Mouse (Mus musculus) layer of hippocampus, adult 2 months (tissue): ENCODE measurements around the gene Riiad1. TPM values are rescaled to one million over a fixed set of nuclear protein-coding genes. Genes with fewer than 3 reads are reported as not detected.
A peak's percentile ranks its signal among the peaks of the same experiment; 100 is the strongest.

ENCODE experiments used
- DNase-seq, 2 experiments: peaks; one replicate each; pipeline ENCODE4 v3.0.0; 2022; ENCODE audit warnings: low spot score in 2 of 2
- H3K27ac ChIP-seq: fragments of 200-600 bp; 2 replicates; pipeline ENCODE4 v1.8.1; 2022
- H3K4me3 ChIP-seq: fragments of 200-600 bp; 2 replicates; pipeline ENCODE4 v1.8.1; 2022; ENCODE audit warnings: mild to moderate bottlenecking
- CTCF ChIP-seq: fragments of 200-600 bp; conservative IDR thresholded peaks from 2 replicates; pipeline ENCODE4 v1.8.1; 2022; ENCODE audit warnings: antibody characterized with exemption, mild to moderate bottlenecking, moderate library complexity
- long read RNA-seq, 2 experiments: library from polyadenylated mRNA; stranded (forward); transcript quantifications; one replicate each; pipeline ENCODE4 v2.0.0; 2021; ENCODE audit warnings: borderline mapping rate in 2 of 2
- total RNA-seq, 2 experiments: library from RNA; stranded (reverse); gene quantifications; 2 replicates each; pipeline ENCODE4 v1.2.3; 2021

The Riiad1 gene
- 1 to 10 TPM; 5.8 to 7.2 TPM for total RNA-seq
- long read RNA-seq, experiment 1, partial matches to known transcripts, result 7 of 7 reads
- long read RNA-seq, experiment 1, other reads (novel, unspliced or antisense), result 0 of 7 reads
- long read RNA-seq, experiment 2, partial matches to known transcripts, result 8 of 8 reads
- long read RNA-seq, experiment 2, other reads (novel, unspliced or antisense), result 0 of 8 reads

- DNase-seq, result no peak
- TF ChIP-seq CTCF, result no peak
- peak within 1 kb of the TSS; percentile 82 for H3K4me3 ChIP-seq
- peak within 1 kb of the TSS; percentile 95 for H3K27ac ChIP-seq
Measured at GRCm38 (mm10) chr3:94480291-94480884, at the start of gene Riiad1. Gene Riiad1, minus strand, starts transcription at chr3:94480341.

- TF ChIP-seq CTCF, result no peak
- H3K27ac ChIP-seq, result no peak overlapping the region
- DNase-seq, result no peak
- H3K4me3 ChIP-seq, result no peak overlapping the region
Measured at GRCm38 (mm10) chr3:94526731-94527130, 46.6 kb upstream of the Riiad1 start.

- Histone ChIP-seq H3K27ac (no peak overlapping the region), H3K4me3 (no peak overlapping the region)
- no peak for DNase-seq
- TF ChIP-seq CTCF, result peak; percentile 65
Measured at GRCm38 (mm10) chr3:94506664-94507063, 26.5 kb upstream of the Riiad1 start.

DNA sequence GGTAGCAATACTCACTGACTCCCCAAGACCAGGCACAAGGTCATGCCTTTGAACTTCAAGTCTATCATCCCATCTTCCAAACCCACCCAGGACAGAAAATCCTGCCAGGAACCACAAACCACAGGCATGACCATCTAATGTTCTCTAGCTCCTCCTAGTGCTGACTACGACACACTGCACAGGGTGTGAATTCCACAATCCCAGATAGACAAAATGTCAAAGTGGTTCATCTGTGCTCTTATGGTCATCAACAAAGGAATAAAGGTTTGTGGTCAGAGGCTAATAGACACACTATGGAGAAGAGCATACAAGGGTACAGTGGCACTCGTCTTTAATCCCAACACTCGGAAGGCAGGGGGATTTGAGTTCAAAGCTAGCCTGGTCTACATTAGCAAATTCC, 22.1 kb upstream of the Riiad1 start:
- TF ChIP-seq CTCF, result peak; percentile 92
- H3K27ac ChIP-seq, result no peak overlapping the region
- peak in 1 of 2 experiments; percentile 49 for DNase-seq

DNA sequence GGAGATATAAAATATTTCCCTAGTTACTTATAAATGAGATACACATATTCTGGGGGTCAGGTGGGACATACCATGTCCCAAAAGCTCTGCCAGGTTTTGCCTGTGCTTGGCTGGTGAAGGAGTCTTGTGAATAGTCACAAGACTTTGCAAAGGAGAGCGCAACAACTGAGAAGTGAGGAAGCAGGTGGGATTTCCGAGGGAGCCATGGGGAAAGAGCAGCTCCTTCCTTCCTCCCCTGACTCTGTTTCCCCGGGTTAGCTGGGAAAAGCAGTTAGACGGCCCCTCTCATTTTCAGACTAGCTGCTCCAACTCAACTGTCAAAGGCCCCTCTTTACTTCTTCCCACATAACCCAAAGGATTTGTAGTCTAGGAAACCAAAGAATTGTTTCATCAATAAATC, 17.0 kb upstream of the Riiad1 start:
- no peak overlapping the region for H3K27ac ChIP-seq
- TF ChIP-seq CTCF, result no peak
- no peak for DNase-seq

More for the DNA sequence above, 22.1 kb upstream of the Riiad1 start:
- no peak overlapping the region for H3K4me3 ChIP-seq

GRCm38 (mm10) chr3:94487581-94487980, 7.4 kb upstream of the Riiad1 start:
- TF ChIP-seq CTCF, result no peak
- Histone ChIP-seq H3K4me3 (no peak overlapping the region), H3K27ac (peak overlapping the region; percentile 95)
- no peak for DNase-seq

More for the DNA sequence above, 17.0 kb upstream of the Riiad1 start:
- no peak overlapping the region for H3K4me3 ChIP-seq

DNA sequence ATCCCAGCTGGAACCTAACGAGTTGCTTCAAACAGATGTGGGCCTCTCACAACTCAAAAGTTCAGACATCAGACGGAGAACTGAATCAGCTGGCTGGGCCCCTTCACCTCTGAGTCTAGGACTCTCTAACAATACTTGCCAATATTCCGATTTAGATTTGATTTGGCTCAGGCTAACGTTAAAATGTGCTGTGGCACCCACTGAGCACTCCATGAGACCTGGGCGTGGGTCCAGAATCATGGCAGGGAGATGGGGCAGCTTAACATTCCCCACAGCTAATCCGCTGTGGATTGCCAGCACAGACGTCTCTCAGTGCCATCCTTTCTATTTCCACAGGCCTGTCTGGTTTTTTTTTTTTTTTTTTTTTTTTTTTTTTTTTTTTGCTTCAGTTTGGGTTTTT, 5.8 kb upstream of the Riiad1 start:
- Histone ChIP-seq H3K4me3 (no peak overlapping the region; the same call in 1 of the 2 replicates), H3K27ac (peak overlapping the region; percentile 95)
- TF ChIP-seq CTCF, result no peak

DNA sequence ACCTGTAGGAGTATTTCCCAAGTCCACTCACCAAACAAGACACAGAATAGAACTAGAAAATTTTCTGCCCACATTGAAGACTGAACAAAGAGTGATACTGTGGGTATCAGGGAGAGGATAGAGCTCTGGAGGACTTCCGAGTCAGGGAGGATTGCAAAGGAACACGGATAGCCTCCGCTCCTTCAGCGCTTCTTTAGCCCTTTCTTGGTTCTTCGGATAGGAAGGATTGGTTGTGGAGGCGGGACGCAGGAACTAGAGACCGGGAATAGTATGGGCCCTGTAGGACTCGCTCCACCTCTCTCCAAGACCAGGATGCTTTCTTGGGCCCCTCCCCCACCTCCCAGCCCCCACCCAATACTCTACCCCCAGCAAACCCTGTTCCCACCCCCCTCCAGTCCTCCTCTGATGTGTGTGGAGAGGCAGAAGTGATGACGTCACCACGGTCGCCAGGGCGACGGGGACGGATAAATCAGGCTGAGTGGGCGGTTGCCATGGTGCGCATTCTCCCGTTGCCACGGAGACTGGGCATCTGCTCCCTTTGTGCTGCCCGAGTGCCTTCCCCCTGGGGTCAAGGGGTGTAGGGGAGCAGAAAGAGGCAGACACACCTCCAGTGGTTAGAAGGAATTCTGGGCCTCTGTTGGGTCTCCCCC, 3.8 kb upstream of the Riiad1 start:
- Histone ChIP-seq H3K27ac (peak overlapping the region; percentile 95), H3K4me3 (peak overlapping the region; percentile 41)
- TF ChIP-seq CTCF, result no peak
- peak; percentile 97 to 99 for DNase-seq

More for the DNA sequence above, 5.8 kb upstream of the Riiad1 start:
- no peak for DNase-seq

DNA sequence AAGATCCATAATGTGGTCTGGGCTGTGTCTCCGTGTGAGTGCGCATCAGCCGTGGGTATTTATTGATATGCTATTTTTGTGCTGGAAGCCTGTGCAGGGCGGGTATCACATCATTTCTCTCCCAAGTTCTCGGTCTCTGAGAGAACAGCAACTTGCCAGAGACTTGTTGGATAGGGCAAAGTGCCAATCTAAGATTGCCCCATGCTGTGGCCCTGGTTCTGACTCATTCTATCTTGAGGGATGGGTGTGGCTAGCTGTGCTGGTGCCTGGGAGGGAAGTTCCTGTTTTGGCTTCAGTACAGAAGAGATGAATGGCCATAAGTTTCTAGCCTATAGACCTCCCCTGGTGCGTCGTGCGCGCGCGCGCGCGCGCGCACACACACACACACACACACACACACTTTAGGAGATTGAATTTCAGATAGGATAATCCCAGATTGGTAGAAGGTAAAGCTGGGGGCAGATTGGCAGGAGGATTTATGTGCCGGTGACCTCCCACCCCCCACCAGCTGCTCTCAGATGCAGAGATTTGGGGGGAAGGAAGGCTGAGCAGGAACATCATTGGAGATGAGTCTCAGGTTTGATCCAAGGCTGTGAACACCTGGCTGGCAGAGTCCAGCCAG, 2.7 kb upstream of the Riiad1 start:
- TF ChIP-seq CTCF, result no peak
- no peak for DNase-seq
- Histone ChIP-seq H3K4me3 (peak overlapping the region; percentile 26), H3K27ac (peak overlapping the region; percentile 95)

DNA sequence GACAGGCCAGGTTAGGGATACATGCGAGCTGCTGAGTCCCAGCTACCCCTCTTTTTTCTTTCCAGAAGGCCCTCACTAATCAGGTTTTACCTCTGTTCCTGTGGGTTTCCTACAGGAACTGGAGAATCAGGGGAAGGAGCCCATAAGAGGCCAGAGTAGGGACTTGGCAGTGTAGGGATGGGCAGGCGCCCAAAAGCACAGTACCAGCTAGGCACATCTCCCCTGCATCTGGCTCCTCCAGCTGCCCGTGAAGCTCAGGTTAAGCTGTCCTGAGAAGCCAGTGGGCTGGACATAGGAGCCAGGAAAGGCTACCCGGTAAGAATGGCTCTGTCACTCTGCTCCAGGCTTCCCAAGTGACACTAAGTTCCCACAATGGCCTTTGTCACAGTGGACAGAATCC, 1.3 kb upstream of the Riiad1 start:
- H3K4me3 ChIP-seq, result peak overlapping the region; percentile 15; the same call in 1 of the 2 replicates
- peak overlapping the region; percentile 95 for H3K27ac ChIP-seq
- TF ChIP-seq CTCF, result no peak
- DNase-seq, result no peak

DNA sequence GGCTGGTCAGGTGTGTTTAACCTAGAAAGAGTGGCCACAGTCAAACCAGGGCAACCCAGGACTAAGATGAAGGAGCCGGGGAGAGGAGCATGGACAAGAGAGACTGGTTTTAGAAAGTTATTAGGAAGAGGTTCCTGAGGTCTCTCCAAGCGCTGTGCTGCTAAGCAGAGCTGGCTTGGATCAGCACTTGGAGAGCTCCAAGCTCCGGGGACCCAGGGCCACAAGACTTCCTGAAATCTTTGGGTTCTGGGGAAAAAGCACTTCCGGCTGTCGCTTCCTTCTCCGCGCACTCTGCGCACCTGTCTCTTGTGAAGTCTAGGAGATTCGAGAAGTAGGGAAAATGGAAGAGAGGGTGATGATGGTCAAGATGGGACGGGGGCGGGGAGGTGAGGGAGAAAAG, 577 bp downstream of the Riiad1 start:
- DNase-seq, result no peak
- TF ChIP-seq CTCF, result no peak
- H3K4me3 ChIP-seq, result peak overlapping the region; percentile 82
- peak overlapping the region; percentile 95 for H3K27ac ChIP-seq

- no peak for TF ChIP-seq CTCF
- Histone ChIP-seq H3K4me3 (peak overlapping the region; percentile 82), H3K27ac (peak overlapping the region; percentile 95)
- DNase-seq, result no peak
Measured at GRCm38 (mm10) chr3:94478591-94479169, 1.5 kb downstream of the Riiad1 start.

DNA sequence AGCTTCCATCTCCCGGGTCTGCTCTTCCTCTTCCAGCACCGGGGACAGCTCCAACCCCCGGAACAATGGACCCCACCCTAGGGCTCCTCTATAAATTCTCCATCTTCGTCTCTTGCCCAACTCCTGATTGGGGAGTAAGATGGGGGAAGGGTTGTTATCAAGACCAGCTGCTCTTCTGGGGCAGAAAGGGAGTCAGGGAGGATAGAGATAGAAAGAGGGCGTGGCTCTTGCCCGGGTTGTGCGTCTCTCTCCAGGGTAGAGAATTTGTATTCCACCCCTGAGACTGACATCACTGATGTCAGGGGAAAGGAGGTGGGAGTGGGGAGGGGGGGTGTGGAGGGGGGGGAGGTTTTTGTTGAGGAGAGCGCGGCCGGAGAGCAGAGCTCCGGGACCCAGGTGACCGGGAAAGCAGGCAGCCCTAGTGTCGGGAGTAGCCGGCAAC, 2.1 kb downstream of the Riiad1 start, which contains the start of gene Celf3:
Gene Celf3, plus strand, starts transcription at position 315 of the 442 bp plus-strand sequence.
- TF ChIP-seq CTCF, result no peak
- peak within 1 kb of the TSS; percentile 82 for H3K4me3 ChIP-seq
- H3K27ac ChIP-seq, result peak within 1 kb of the TSS; percentile 95
- peak; percentile 78 to 90 for DNase-seq
